In the genomic region with DNA sequence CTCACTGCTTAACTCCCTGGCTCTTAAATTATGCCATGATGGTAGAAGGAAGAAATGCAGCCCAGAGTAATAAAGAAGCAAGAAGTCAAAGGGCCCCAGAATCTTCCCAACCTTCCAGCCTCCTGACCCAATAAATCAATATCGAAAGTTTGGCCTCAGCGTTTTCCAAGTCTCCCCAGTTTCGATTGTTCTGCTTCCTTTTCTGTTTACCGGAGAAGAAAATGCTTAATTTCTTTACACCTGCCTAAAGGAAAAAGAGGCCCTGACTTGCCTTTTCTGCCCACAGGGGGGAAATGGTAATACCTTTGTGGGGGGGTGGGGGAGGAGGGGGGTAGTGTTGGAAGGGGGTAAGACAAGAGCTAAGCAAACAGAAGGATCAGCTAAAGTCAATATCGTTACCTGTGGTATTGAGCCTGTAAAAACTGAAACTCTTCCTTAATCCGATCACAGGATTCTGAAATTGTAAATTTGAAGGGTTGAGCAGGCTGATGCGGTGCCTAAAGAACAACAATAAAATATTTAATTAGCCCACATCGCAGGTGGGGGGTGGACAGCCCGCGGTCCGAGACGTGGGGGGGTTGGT, we compare ENCODE assay signal across 8 mouse cellular contexts. TPM values are rescaled to one million over a fixed set of nuclear protein-coding genes. Genes with fewer than 3 reads are reported as not detected.
A peak's percentile ranks its signal among the peaks of the same experiment; 100 is the strongest.
DNase-seq lines count a peak whose midpoint lies in the region; ATAC-seq and TF ChIP-seq lines count a peak whose summit lies in the region.

No protein-coding gene starts in this region.

- H3K9ac ChIP-seq in heart, embryonic 13.5 days, result peak overlapping the region; percentile 97
- H3K9ac ChIP-seq in forebrain, postnatal 0 days, result peak overlapping the region; percentile 87
- H3K9ac ChIP-seq in liver, embryonic 16.5 days (ENCODE audit: low read depth, low read length), result peak overlapping the region; percentile 81

- peaks cover 46% of the 10 kb centered on the region for H3K4me1 ChIP-seq in heart, embryonic 13.5 days
- no peaks in the 10 kb centered on the region for H3K4me1 ChIP-seq in forebrain, postnatal 0 days (ENCODE audit: insufficient read depth)
- peaks cover 20% of the 10 kb centered on the region for H3K4me1 ChIP-seq in liver, embryonic 16.5 days (ENCODE audit: control insufficient read depth, low read depth, low read length)

- peak overlapping the region; percentile 68 for H3K4me2 ChIP-seq in heart, embryonic 13.5 days
- H3K4me2 ChIP-seq in forebrain, postnatal 0 days (ENCODE audit: low read depth), result peak overlapping the region; percentile 56
- H3K4me2 ChIP-seq in liver, embryonic 16.5 days (ENCODE audit: low read depth, low read length), result peak overlapping the region; percentile 70

- H3K27ac ChIP-seq in heart, embryonic 13.5 days (replicated peaks), result peak overlapping the region; percentile 96
- peak overlapping the region; percentile 94 for H3K27ac ChIP-seq in forebrain, postnatal 0 days (ENCODE audit: low read depth, low read length)
- H3K27ac ChIP-seq in liver, embryonic 16.5 days (ENCODE audit: low read length), result peak overlapping the region; percentile 89

- no peak for DNase-seq in heart, adult 11 months
- DNase-seq in MN1 (ENCODE audit: low spot score), result peak; percentile 15
- no peak for DNase-seq in forebrain, postnatal 0 days
- no peak for DNase-seq in ovary, postnatal 36 days (ENCODE audit: low spot score)
- DNase-seq in spleen, postnatal 36 days (ENCODE audit: low spot score in 2 of 2), result no peak
- DNase-seq in right cerebral cortex, postnatal 14 days, result no peak

- no peak for TF ChIP-seq CTCF in forebrain, postnatal 0 days (IDR thresholded peaks at IDR 0.05; ENCODE audit: low read depth)

- H3K27me3 ChIP-seq in heart, embryonic 13.5 days (replicated peaks), result 0 out of 2 replicates have a peak, but pooled peaks cover 3% of the 10 kb centered on the region
- no peaks in the 10 kb centered on the region for H3K27me3 ChIP-seq in forebrain, postnatal 0 days (ENCODE audit: insufficient read depth, low read length)
- no peaks in the 10 kb centered on the region for H3K27me3 ChIP-seq in liver, embryonic 16.5 days (ENCODE audit: control insufficient read depth, insufficient read depth, low read depth, low read length)

- H3K36me3 ChIP-seq in heart, embryonic 13.5 days, result peaks cover 7% of the 10 kb centered on the region
- no peaks in the 10 kb centered on the region for H3K36me3 ChIP-seq in forebrain, postnatal 0 days (ENCODE audit: insufficient read depth)
- H3K36me3 ChIP-seq in liver, embryonic 16.5 days (ENCODE audit: control insufficient read depth, insufficient read depth), result peaks cover 6% of the 10 kb centered on the region

- H3K9me3 ChIP-seq in heart, embryonic 13.5 days, result no peaks in the 10 kb centered on the region
- no peaks in the 10 kb centered on the region for H3K9me3 ChIP-seq in forebrain, postnatal 0 days (ENCODE audit: low read length)
- no peaks in the 10 kb centered on the region for H3K9me3 ChIP-seq in liver, embryonic 16.5 days (replicated peaks; ENCODE audit: control insufficient read depth, low read length)

- 1% methylated on average over 12 of the region's 12 CpGs for WGBS in heart, embryonic 13.5 days
- WGBS in forebrain, postnatal 0 days, result 1% methylated on average over 12 of the region's 12 CpGs
- 0% methylated on average over 12 of the region's 12 CpGs for WGBS in liver, embryonic 16.5 days (ENCODE audit: insufficient replicate concordance)

- no peak for ATAC-seq in heart, embryonic 13.5 days (ENCODE audit: extremely low read depth, insufficient number of reproducible peaks, low FRiP score, low TSS enrichment)
- no peak for ATAC-seq in forebrain, postnatal 0 days
- ATAC-seq in liver, embryonic 16.5 days (ENCODE audit: low read depth), result no peak

- peak overlapping the region; percentile 92 for H3K4me3 ChIP-seq in heart, embryonic 13.5 days
- peak overlapping the region; percentile 83 for H3K4me3 ChIP-seq in forebrain, postnatal 0 days (ENCODE audit: low read depth, low read length)
- peak overlapping the region; percentile 76 for H3K4me3 ChIP-seq in liver, embryonic 16.5 days (ENCODE audit: low read depth, low read length)

RNA-seq across cellular contexts. Expression of a gene that starts 1.4 kb away (rescaled TPM):
- polyA plus RNA-seq in heart, embryonic 13.5 days (2015; fragmentation: Nextera tagmentation; extraction: Ambion mirVana), result 5.8 and 5.9 TPM in 2 replicates
- total RNA-seq in forebrain, postnatal 0 days (2014; rRNA removed), result 70.1 and 82.7 TPM in 2 replicates
- 22.2 and 22.9 TPM in 2 replicates for polyA plus RNA-seq in forebrain, postnatal 0 days (2015; fragmentation: Nextera tagmentation; extraction: Ambion mirVana)
- polyA plus RNA-seq in liver, embryonic 16.5 days (2015; fragmentation: Nextera tagmentation; extraction: Ambion mirVana), result 2.9 and 3.1 TPM in 2 replicates
